Mouse (Mus musculus) cerebellum, adult 9-10 months (tissue): ENCODE measurements around the gene Misp.

ENCODE experiments used
- DNase-seq: peaks from one replicate; pipeline ENCODE4 v3.0.0; 2022

Misp gene

GRCm38 (mm10) chr10:79824413-79824812 lies 3.6 kb downstream of the Misp start:
- no peak for DNase-seq

GRCm38 (mm10) chr10:79831583-79831982 lies 10.8 kb downstream of the Misp start:
- DNase-seq: no peak

- DNase-seq: no peak
Observed at GRCm38 (mm10) chr10:79832026-79832785, 11.4 kb downstream of the Misp start.

GRCm38 (mm10) chr10:79832786-79833181 lies 12.0 kb downstream of the Misp start:
- DNase-seq: no peak

GRCm38 (mm10) chr10:79834769-79835398 lies 14.1 kb downstream of the Misp start:
- DNase-seq: peak; percentile 72

- DNase-seq: no peak
Observed at GRCm38 (mm10) chr10:79836918-79837317, 16.1 kb downstream of the Misp start.

- DNase-seq: no peak
Observed at GRCm38 (mm10) chr10:79838151-79838550, 17.4 kb downstream of the Misp start.

GRCm38 (mm10) chr10:79840091-79840490 lies 19.3 kb downstream of the Misp start:
- DNase-seq: no peak

GRCm38 (mm10) chr10:79840644-79841551 lies 20.1 kb downstream of the Misp start:
- DNase-seq: peak; percentile 72

GRCm38 (mm10) chr10:79842322-79842721 lies 21.5 kb downstream of the Misp start:
- DNase-seq: no peak

GRCm38 (mm10) chr10:79843476-79843875 lies 22.7 kb downstream of the Misp start:
- DNase-seq: no peak

- DNase-seq: no peak
Observed at GRCm38 (mm10) chr10:79846553-79846952, 25.8 kb downstream of the Misp start.

- no peak for DNase-seq
Observed at GRCm38 (mm10) chr10:79849941-79850628, 29.3 kb downstream of the Misp start.

GRCm38 (mm10) chr10:79851653-79852052 lies 30.9 kb downstream of the Misp start:
- no peak for DNase-seq

GRCm38 (mm10) chr10:79852107-79852789 lies 31.5 kb downstream of the Misp start:
- peak; percentile 67 for DNase-seq

GRCm38 (mm10) chr10:79852827-79853226 lies 32.0 kb downstream of the Misp start:
- no peak for DNase-seq

- peak; percentile 91 for DNase-seq
Observed at GRCm38 (mm10) chr10:79853392-79853791, 32.6 kb downstream of the Misp start.

- DNase-seq: peak; percentile 99
Observed at GRCm38 (mm10) chr10:79853860-79854795, 33.3 kb downstream of the Misp start, which contains the start of gene Ptbp1. Ptbp1 (plus strand) TSS chr10:79854427.

- peak; percentile 76 for DNase-seq
Observed at GRCm38 (mm10) chr10:79854801-79855541, 34.2 kb downstream of the Misp start.

GRCm38 (mm10) chr10:79855558-79856184 lies 34.9 kb downstream of the Misp start:
- peak; percentile 77 for DNase-seq
